8 mouse cellular contexts compared by ENCODE assay signal in the genomic region with DNA sequence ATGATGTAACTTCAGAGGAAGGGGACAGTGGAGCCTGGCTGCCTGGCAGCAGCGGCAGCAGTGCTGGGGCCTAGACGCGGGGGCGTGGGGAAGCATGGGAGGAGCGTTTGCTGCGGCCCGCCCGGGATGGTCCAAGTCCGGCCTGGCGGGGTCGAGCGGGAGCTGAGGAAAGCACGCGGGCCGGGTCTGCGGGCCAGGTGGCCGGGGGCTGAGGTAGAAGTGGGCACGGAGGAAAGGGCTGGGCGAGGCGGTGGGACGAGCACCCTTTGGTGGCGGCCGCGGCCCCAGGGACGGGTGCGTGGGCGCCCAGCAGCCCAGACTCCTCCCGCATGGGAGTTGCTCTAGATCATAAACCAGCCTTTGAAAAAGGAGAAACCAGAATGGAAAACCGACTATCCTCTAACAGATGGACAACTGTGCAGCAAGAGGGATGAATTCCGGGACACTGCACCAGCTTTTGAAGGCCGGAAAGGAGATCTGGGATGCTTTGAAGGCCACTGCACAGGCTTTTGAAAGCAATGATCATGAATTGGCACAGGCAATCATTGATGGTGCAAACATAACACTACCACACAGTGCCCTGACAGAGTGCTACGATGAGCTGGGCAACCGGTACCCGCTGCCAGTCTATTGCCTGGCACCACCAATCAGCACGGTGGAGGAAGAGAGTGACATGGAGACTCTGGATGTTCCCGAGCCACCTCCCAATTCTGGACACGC. TPM values are rescaled to one million over a fixed set of nuclear protein-coding genes. Genes with fewer than 3 reads are reported as not detected.
DNase-seq lines count a peak whose midpoint lies in the region; ATAC-seq lines count a peak whose summit lies in the region.

No protein-coding gene starts in this region.

- WGBS in embryonic facial prominence, embryonic 10.5 days = 32% methylated on average over 37 of the region's 37 CpGs
- 26% methylated on average over 37 of the region's 37 CpGs for WGBS in heart, embryonic 14.5 days

- H3K4me2 ChIP-seq in heart, embryonic 14.5 days (ENCODE audit: low read length) = peak overlapping the region; percentile 83

- peak overlapping the region; percentile 53 for H3K4me3 ChIP-seq in embryonic facial prominence, embryonic 10.5 days
- H3K4me3 ChIP-seq in heart, embryonic 14.5 days (ENCODE audit: control insufficient read depth in 1 of 2, insufficient read depth in 1 of 2, low read depth in 1 of 2, low read length in 2 of 2) = peak overlapping the region; percentile 50 to 56

- H3K9ac ChIP-seq in heart, embryonic 14.5 days (ENCODE audit: low read length) = peak overlapping the region; percentile 78

- H3K9me3 ChIP-seq in embryonic facial prominence, embryonic 10.5 days = no peaks in the 10 kb centered on the region
- no peaks in the 10 kb centered on the region for H3K9me3 ChIP-seq in heart, embryonic 14.5 days (ENCODE audit: control insufficient read depth, low read length)

- H3K4me1 ChIP-seq in embryonic facial prominence, embryonic 10.5 days = peaks cover 13% of the 10 kb centered on the region
- H3K4me1 ChIP-seq in heart, embryonic 14.5 days (ENCODE audit: control insufficient read depth in 2 of 2, insufficient read depth in 2 of 2, low read length in 2 of 2) = peaks cover 6 to 12% of the 10 kb centered on the region in 2 experiments; a peak in 2 of 4 replicates

- H3K27ac ChIP-seq in embryonic facial prominence, embryonic 10.5 days (replicated peaks) = peak overlapping the region; percentile 76
- peak overlapping the region; percentile 59 to 72 for H3K27ac ChIP-seq in heart, embryonic 14.5 days (replicated peaks in 1 of 2; ENCODE audit: control insufficient read depth in 1 of 2, insufficient read depth in 1 of 2, low read depth in 2 of 2, low read length in 2 of 2)

- peak; percentile 82 for ATAC-seq in heart, embryonic 14.5 days (ENCODE audit: insufficient number of reproducible peaks, insufficient read depth, low FRiP score, low read depth)

- peak; percentile 18 for DNase-seq in gastrocnemius, adult 18-20 months (ENCODE audit: low spot score)
- DNase-seq in gastrocnemius, adult 8-10 months (ENCODE audit: low spot score in 2 of 2) = no peak
- peak; percentile 64 for DNase-seq in adrenal gland, adult 2 months
- DNase-seq in embryonic facial prominence, embryonic 10.5 days (ENCODE audit: low spot score) = peak; percentile 77
- peak; percentile 28 to 48 for DNase-seq in kidney, postnatal 25 days
- peak; percentile 74 for DNase-seq in lung, postnatal 10 days
- peak; percentile 62 for DNase-seq in retina, embryonic 14.5 days (ENCODE audit: low spot score)

- H3K27me3 ChIP-seq in embryonic facial prominence, embryonic 10.5 days (replicated peaks; ENCODE audit: low read depth, poor library complexity, severe bottlenecking) = no peaks in the 10 kb centered on the region
- no peaks in the 10 kb centered on the region for H3K27me3 ChIP-seq in heart, embryonic 14.5 days (ENCODE audit: control insufficient read depth, insufficient read depth, low read length)

- peaks cover 7% of the 10 kb centered on the region for H3K36me3 ChIP-seq in embryonic facial prominence, embryonic 10.5 days (replicated peaks)
- peaks cover 9% of the 10 kb centered on the region for H3K36me3 ChIP-seq in heart, embryonic 14.5 days (ENCODE audit: control insufficient read depth, insufficient read depth, low read length)

RNA-seq across cellular contexts. Expression of a gene that starts 12.0 kb away (rescaled TPM):
- not detected for total RNA-seq in gastrocnemius, adult 18-20 months (2021)
- total RNA-seq in gastrocnemius, adult 8-10 months (2022) = under 1 TPM in 1 of 4 experiments, not detected in 3; 0.15 TPM
- under 1 TPM in 1 of 2 experiments, not detected in 1; 0.14 TPM for total RNA-seq in adrenal gland, adult 2 months (2021)
- not detected in 2 replicates for polyA plus RNA-seq in adrenal gland, adult 2 months (2012; rRNA removed)
- polyA plus RNA-seq in embryonic facial prominence, embryonic 10.5 days (2016; fragmentation: Nextera tagmentation; extraction: Ambion mirVana) = not detected in 2 replicates
- polyA plus RNA-seq in heart, embryonic 14.5 days (2014; fragmentation: Nextera tagmentation; extraction: Ambion mirVana) = not detected in 2 replicates

RNA-seq across cellular contexts. Expression of a gene that starts 58.6 kb away (rescaled TPM):
- 10 to 100 TPM; 63.8 to 71.8 TPM for total RNA-seq in gastrocnemius, adult 18-20 months (2021)
- total RNA-seq in gastrocnemius, adult 8-10 months (2022) = 10 to 100 TPM; 70.5 to 81.9 (median 77.8) TPM
- 100 to 1,000 TPM in 1 of 2 experiments, 10 to 100 TPM in 1; 63.7 to 101 TPM for total RNA-seq in adrenal gland, adult 2 months (2021)
- polyA plus RNA-seq in adrenal gland, adult 2 months (2012; rRNA removed) = 76.4 and 110 TPM in 2 replicates
- polyA plus RNA-seq in embryonic facial prominence, embryonic 10.5 days (2016; fragmentation: Nextera tagmentation; extraction: Ambion mirVana) = 264 and 272 TPM in 2 replicates
- 237 and 257 TPM in 2 replicates for polyA plus RNA-seq in heart, embryonic 14.5 days (2014; fragmentation: Nextera tagmentation; extraction: Ambion mirVana)

Comparison
In these comparisons a context has a peak if more than half of its experiments do, and no peak if none do; other contexts are left out.
1. DNase-seq: peak in gastrocnemius, adult 18-20 months (single experiment), adrenal gland, adult 2 months (single experiment), embryonic facial prominence, embryonic 10.5 days (single experiment), kidney, postnatal 25 days (2 of 2), lung, postnatal 10 days (single experiment) and retina, embryonic 14.5 days (single experiment); none in gastrocnemius, adult 8-10 months (0 of 2).